Mouse (Mus musculus): ENCODE measurements around the gene Pgd.
A peak's percentile ranks its signal among the peaks of the same experiment; 100 is the strongest.
"Not testable (repeated sequence)": the region's sequence is repeated elsewhere in the genome, so short reads cannot be mapped to it uniquely, and the experiment has no call there.

Pgd gene

DNA sequence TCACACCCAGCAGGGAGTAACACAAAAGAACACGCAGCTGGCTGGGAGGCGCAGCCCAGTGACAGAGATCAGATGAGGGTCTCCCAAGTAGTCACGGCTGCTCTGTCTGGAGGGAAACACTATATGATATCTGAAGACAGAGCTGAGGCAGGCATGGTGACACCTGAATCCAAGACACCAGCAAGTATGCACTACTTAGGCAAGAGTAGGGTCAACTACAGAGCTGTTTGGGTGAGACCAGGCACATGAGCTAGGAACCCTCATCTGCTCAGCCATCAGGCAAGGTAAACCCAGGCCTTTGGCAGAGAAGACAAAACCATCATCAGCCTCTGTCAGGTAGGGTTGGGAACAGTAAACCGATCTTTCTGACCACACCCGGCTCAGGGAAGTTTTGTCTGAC lies 33.2 kb downstream of the Pgd start:
- no peak for DNase-seq (ENCODE audit: low read depth, low spot score)

- no peak for DNase-seq (ENCODE audit: low read depth, low spot score)
These were observed 34.6 kb downstream of the Pgd start for GRCm38 (mm10) chr4:149131789-149132565.

DNA sequence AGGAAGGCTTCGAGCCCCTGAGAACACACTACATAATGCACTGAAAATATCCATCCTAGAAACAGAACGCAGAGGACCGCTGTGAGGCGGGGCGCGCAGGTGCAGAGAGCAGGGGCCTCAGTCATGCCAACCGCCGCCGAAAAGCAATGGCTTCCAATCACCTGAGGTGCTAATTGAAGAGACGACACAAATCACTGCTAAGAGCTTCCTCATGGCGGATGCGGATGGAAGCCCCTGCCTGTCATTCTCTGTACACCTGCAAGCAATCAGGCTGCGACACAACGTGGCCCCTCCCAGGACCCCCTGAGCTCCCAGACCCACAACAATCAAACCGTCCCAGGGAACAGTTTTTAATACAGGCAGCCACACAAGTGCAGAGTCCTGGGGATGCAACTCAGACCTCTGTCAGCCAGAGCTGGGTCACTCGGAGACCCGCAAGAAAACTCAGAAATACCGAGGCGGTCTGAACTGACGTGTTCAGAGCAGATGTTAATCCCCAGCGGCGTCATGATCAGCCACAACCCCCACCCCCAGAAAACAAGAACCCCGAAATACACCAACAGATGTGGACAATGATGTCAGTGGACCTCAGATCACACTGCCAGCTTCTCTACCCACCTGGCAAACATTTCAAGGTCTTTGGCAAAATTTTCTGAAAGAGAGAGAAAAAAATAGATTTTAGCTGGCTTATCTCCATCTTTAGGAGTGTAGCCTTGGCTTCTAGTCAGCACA lies 35.4 kb downstream of the Pgd start:
- no peak for DNase-seq (ENCODE audit: low read depth, low spot score)

DNA sequence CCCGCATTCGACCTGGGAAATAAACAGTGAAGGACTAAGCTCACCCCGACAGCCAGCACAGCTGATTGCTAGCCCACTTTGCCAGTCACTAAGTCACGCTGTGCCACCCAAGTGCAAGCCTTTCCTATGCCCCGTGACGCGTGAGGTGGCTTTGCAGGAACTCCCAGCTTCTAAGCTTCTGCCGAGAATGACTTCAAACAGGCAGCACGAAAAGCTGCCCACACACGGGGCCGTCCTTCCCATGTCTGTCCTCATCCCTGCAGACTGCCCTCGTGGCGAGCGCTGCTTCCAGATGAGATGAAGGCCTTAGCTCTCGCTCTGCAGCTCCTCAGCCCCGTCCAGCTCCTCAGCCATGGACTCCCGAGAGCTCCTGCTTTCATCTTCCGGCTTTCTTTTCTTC lies 38.1 kb downstream of the Pgd start:
- no peak for DNase-seq (ENCODE audit: low read depth, low spot score)

GRCm38 (mm10) chr4:149126663-149127062 lies 39.9 kb downstream of the Pgd start, which contains the start of gene Cort:
TSS of gene Cort (minus strand) at chr4:149126763.
- no peak for DNase-seq (ENCODE audit: low read depth, low spot score)

GRCm38 (mm10) chr4:149126115-149126509 lies 40.5 kb downstream of the Pgd start:
- DNase-seq (ENCODE audit: low read depth, low spot score): no peak

- DNase-seq (ENCODE audit: low read depth, low spot score): no peak
These were observed 41.0 kb downstream of the Pgd start for GRCm38 (mm10) chr4:149125341-149126114.

- DNase-seq (ENCODE audit: low read depth, low spot score): no peak
These were observed 43.1 kb downstream of the Pgd start for GRCm38 (mm10) chr4:149123432-149123831.

- not testable (repeated sequence) for DNase-seq (ENCODE audit: low read depth, low spot score)
These were observed 46.5 kb downstream of the Pgd start for GRCm38 (mm10) chr4:149119978-149120562.

- peak; percentile 91 for DNase-seq (ENCODE audit: low read depth, low spot score)
These were observed 62.6 kb downstream of the Pgd start, which contains the start of gene Dffa for GRCm38 (mm10) chr4:149103875-149104561. TSS of gene Dffa (plus strand) at chr4:149104146.

DNA sequence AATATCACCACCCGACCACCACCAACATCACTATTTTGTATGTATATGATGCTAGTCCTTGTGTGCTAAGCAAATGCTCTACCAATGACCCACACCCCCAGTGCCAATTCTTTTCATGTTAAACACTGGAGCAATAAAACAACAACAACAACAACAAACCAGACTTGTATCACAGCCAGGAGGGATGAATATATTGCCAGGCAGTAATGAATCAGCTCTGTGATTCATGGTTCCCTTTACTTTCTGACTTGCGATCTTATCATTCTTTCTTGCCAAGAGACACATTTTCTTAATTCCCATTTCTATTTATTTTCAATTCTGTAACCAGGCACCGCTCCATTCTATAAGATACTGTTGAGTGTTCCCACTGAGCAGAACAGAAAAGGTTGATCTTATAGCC lies 65.1 kb downstream of the Pgd start:
- DNase-seq (ENCODE audit: low read depth, low spot score): no peak

GRCm38 (mm10) chr4:149100449-149100848 lies 66.1 kb downstream of the Pgd start:
- not testable (repeated sequence) for DNase-seq (ENCODE audit: low read depth, low spot score)
